Mouse (Mus musculus) layer of hippocampus, adult 18-20 months (tissue): ENCODE data around the gene Vmn2r112. TPM values are rescaled to one million over a fixed set of nuclear protein-coding genes. Genes with fewer than 3 reads are reported as not detected.
"Not testable (repeated sequence)": the region's sequence is repeated elsewhere in the genome, so short reads cannot be mapped to it uniquely, and the experiment has no call there.

ENCODE experiments used
- DNase-seq, 2 experiments: peaks; one replicate each; pipeline ENCODE4 v3.0.0; 2022; ENCODE audit warnings: low spot score in 2 of 2
- long read RNA-seq: library from polyadenylated mRNA; stranded (forward); transcript quantifications from one replicate; pipeline ENCODE4 v2.0.0, GENCODE M21; 2021
- total RNA-seq, 2 experiments: library from RNA; stranded (reverse); gene quantifications; 2 replicates each; pipeline ENCODE4 v1.2.3; 2021

The Vmn2r112 gene
- total RNA-seq = not detected
- long read RNA-seq = 0 reads

DNA sequence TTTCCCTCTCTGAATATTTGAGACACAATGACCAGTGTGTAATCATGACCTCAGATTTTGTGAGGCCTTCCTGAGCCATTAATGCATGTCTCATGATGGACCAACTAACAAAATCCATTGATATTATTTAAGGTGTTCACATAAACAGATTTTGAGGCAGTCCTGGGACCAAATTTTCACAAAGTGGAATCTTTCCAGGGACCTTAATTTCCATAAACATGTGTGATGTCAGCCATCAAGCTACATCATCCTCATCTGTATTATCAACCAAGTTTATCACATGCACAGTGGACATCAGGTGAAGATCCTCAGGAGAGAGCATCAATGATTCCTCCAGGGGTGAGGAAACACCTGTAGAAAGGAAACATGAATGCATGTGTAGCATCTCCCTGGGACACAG, at the start of gene Vmn2r112:
TSS of gene Vmn2r112 (plus strand) at position 301 of the 400 bp plus-strand sequence.
- not testable (repeated sequence) for DNase-seq

DNA sequence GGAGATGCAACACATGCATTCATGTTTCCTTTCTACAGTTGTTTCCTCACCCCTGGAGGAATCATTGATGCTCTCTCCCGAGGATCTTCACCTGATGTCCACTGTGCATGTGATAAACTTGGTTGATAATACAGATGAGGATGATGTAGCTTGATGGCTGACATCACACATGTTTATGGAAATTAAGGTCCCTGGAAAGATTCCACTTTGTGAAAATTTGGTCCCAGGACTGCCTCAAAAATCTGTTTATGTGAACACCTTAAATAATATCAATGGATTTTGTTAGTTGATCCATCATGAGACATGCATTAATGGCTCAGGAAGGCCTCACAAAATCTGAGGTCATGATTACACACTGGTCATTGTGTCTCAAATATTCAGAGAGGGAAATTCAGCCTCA, 27.4 kb upstream of the Vmn2r112 start, which contains the start of gene Vmn2r111:
TSS of gene Vmn2r111 (minus strand) at position 101 of the 400 bp plus-strand sequence.
- not testable (repeated sequence) for DNase-seq

DNA sequence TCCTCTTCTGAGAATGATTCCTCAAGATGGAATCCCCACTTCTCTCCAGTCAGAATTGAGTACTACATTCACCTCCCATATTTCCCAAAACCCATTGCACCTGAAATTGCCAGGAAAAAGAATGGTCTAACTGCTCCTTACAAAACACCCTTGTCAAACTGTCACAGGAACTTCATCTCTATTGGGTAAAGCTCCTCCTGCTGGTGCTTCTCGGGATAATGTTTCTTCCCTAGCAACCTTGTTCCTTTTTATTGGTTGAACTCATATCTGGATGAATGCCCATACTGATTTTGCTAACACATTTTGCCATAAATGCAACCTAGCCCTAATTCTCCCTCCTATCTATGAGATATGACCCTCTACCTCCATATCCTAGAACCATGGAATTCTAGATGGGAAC, 29.9 kb downstream of the Vmn2r112 start:
- DNase-seq = no peak

Other genes starting within 250 kb of the Vmn2r112 start
- gene Zfp944, start 239.6 kb upstream of the Vmn2r112 start, total RNA-seq = 10 to 100 TPM in 1 of 2 experiments, 1 to 10 TPM in 1; 8.6 to 10.2 TPM
- gene Zfp758, start 239.5 kb upstream of the Vmn2r112 start, total RNA-seq = 10 to 100 TPM; 12.2 to 12.6 TPM
- gene Zfp946, start 176.7 kb upstream of the Vmn2r112 start, total RNA-seq = 10 to 100 TPM; 10.7 to 11.2 TPM
- not detected for gene Vmn2r111, start 27.5 kb upstream of the Vmn2r112 start, total RNA-seq